Mouse (Mus musculus) kidney, adult 2 months (tissue): ENCODE measurements around the gene Gast.
"Not testable (repeated sequence)": the region's sequence is repeated elsewhere in the genome, so short reads cannot be mapped to it uniquely, and the experiment has no call there.

Experiments
- CTCF ChIP-seq: fragments of 200-500 bp; conservative IDR thresholded peaks from 2 replicates; pipeline ENCODE4 v1.5.1; 2011; ENCODE audit warnings: low read depth, mild to moderate bottlenecking, control low read depth, low read length, moderate library complexity, mixed read lengths; ENCODE audit not compliant: insufficient read depth, insufficient read length
- POLR2A ChIP-seq: fragments of 200-500 bp; IDR thresholded peaks from one replicate; pipeline ENCODE4 v1.6.1; 2011; ENCODE audit warnings: low read depth, low read length, control low read depth

- not testable (repeated sequence) for TF ChIP-seq POLR2A, CTCF
Measured at GRCm38 (mm10) chr11:100308672-100309071, 25.5 kb upstream of the Gast start.
